Mouse (Mus musculus): ENCODE results near the gene Nmbr. TPM values are rescaled to one million over a fixed set of nuclear protein-coding genes. Genes with fewer than 3 reads are reported as not detected.

The Nmbr gene
- 1 to 10 TPM; 6.6 to 8.5 TPM for total RNA-seq (2021)

DNA sequence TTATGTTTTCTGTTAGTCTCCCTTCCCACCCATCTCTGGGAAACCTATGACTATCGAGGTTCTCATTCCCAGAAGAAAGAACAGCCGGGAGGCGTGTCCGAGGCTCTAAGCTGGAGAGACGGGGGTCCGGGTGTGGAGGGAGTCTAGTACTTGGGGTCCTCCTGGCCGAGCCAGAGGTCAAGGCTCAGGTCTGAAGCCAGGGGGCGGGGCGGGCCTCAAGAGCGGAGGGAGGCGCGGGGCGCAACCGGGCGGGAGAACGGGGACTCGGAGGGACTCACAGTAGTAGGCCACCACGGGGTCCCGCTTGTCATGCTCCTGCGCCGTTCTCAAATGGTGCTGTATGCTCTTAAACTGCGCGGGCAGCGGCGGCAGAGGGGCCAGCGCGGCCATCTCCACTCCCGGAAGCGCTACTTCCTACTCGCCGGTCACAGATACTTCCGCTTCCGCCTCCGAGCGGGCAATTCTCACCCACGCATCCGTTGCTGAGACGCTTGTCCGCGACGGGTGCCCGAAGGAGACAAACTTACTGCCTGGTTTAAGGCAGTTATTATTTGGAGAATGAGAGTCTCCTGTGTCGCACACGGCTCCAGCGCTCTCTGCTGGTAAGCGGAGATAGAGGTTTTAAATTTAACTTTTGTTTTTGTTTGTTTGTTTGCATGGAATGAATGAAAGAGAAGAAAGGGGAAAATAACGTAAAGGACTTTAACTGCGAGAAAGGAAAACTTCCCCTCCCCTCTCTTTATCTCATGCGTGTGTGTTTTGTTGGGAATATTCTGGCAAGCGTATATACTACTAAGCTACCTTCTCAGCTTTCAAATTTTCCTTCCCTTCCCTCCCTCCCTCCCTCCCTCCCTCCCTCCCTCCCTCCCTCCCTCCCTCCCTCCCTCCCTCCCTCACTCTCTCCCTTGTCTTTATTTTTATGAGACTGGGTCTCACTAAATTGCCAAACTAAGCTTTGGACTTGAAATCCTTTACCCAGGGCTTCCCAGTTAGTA lies at the start of gene Nmbr, which contains the start of gene Vta1:
Gene Nmbr, plus strand, starts transcription at position 520 of the 995 bp plus-strand sequence.
Gene Vta1, minus strand, starts transcription at position 489 of the 995 bp plus-strand sequence.
- DNase-seq (ENCODE audit: extremely low spot score in 1 of 2, low spot score in 2 of 2): peak; percentile 98
- intact Hi-C loops (cut with DNase I): loop anchor here (2.0 to 5.0 kb wide), 3 partner anchors 253 to 1688 kb away; no protein-coding TSS in a partner anchor

DNA sequence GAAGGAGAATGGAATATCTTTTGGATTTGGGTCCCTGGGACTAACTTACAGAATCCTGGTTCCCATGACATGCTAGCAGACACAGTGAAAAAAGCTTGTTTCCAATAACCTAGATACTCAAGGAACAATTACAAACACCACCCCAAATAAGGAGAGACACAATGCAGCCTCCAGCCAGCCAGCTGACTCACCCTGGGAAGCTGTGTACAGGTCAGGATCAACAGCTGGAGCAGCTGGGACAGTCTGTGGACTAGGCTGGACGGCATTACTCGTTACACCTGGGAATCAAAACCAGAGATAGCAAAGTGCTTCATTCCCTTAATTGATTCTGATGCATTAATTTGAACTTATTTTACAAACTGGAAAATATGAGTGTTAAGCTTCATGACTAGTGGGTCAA lies 44.5 kb upstream of the Nmbr start:
- intact Hi-C loops (cut with DNase I): no loop called here
- no peak for DNase-seq (ENCODE audit: extremely low spot score in 1 of 2, low spot score in 2 of 2)

DNA sequence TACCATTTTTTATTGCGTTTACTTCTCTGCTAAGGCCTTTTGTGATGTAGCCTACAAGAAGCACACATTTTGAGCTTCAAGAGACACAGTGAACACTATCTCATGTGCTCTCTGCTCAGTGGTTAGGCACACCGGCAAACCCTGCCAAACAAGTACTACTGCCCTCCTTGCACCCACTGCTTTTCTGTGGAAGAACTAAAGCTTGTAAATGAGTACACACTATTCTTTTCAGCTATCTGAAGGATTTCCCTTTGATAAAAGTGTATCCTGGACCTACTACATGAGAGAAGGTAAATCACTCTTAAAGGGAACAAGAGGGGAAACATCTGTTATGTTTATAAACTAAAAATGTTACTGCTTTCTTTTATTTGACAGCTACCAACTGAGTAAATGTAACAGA lies 39.2 kb upstream of the Nmbr start:
- intact Hi-C loops (cut with DNase I): no loop called here
- no peak for DNase-seq (ENCODE audit: extremely low spot score in 1 of 2, low spot score in 2 of 2)

DNA sequence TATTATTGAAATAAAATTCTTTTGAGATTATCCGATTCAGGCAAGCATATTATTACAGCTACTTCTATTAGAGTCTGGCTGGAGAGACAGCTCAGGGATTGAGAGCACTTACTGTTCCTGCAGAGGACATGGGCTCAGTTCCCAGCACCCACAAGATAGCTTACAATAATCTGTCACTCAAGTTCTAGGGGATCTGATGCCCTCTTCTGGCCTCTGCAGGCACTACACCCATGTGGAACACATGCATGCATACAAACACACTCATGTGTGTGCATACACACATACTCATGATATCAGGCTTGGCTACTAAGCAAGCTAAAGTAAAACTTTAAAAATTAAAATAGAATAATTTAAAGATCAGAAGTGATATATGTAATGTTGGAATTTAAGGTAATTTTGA lies 19.7 kb upstream of the Nmbr start:
- intact Hi-C loops (cut with DNase I): no loop called here
- DNase-seq (ENCODE audit: extremely low spot score in 1 of 2, low spot score in 2 of 2): no peak

DNA sequence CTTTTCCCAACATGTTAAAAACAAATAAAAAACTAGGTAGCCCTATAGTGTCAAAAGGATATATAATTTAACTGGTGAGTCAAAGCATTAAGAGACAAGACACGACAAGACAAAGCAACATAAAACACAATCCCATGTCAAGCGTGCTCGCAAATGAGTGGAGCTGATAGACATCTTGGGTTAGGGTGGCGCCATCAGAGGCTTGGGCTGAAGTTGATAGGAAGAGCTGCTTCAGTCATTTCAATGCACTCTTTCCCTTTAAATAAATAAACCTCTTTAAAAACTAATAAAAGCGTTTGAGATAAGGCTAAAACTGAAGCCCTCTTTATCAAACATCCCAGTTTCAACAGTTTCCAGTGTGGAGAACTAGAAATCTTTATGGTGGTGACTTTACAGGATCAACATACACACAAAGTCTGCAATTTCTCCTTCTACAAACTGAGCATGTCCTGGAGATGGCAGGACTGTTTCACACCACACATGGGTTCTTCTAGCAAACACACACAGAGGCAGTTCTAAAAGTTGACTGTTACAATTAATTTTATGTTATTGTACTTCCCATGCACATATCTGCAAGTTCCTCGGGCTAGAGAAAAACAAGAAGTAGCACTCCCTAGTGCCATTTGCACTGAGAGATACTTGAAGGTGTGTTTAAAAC lies 16.5 kb upstream of the Nmbr start:
- intact Hi-C loops (cut with DNase I): no loop called here
- no peak for DNase-seq (ENCODE audit: extremely low spot score in 1 of 2, low spot score in 2 of 2)

DNA sequence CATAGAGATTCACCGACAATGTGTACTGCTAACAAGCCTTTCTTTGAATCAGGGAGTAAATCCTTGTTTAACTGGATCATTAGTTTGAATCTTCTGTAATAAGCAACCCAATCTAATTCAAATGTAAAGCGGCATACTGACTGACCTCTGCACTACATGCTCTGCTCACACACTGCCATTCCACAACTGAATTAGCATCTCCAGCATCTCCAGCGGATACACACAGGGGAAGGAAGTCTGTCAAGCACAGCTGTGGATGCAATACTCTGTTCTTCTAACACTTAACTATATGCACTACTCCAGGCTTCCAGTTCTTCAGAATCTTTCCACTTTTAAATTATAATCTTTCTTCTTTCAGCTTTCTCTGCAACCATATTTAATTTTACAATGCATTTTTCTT lies 15.0 kb upstream of the Nmbr start:
- intact Hi-C loops (cut with DNase I): no loop called here
- no peak for DNase-seq (ENCODE audit: extremely low spot score in 1 of 2, low spot score in 2 of 2)

DNA sequence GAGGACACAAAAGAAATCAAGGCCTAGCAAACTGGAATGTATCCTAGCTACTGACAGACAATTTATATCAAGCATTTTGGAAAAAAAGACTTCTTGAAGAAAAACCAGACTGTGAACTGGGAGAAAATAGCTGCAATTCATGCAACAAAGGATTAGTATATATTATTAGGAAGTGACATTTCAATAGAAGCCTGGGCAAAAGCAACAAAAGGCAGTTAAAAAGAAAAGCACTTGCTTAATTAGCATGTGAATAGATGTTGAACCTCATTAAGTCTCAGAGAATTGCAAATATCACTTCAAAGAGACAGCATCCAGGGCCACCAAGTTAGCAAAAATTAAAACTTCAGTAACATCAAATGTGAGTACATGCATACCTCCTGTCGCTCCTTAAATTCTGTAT lies 2.2 kb upstream of the Nmbr start:
- no peak for DNase-seq (ENCODE audit: extremely low spot score in 1 of 2, low spot score in 2 of 2)
- intact Hi-C loops (cut with DNase I): no loop called here

DNA sequence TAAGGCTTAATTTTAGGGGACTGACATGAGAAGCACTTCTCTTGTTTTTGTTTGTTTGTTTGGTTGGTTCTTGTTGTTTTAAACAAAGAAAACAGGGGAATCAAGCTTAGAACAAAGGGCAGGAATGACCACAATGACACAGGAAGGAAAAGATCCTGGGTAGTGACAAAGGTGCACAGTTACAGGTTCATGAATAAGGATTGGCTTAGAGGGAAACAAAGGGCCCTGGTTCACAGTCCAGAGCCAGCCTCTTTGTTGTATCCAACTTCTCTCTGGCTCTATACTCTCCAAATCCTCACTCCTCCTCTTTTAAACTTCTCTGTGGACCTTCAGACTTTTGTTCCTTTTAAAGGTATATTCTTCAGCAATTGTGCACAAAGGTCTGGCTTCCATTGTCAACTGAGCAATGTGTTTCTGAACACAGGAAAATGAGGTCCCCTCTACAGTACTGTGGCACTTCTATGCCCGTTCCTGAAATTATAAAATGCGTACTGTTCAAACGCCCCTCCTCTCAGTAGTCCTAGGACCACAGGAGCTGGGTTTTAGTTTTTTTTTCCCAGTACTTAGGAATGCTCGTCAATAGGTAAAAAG lies 1.5 kb upstream of the Nmbr start:
- no peak for DNase-seq (ENCODE audit: extremely low spot score in 1 of 2, low spot score in 2 of 2)
- intact Hi-C loops (cut with DNase I): loop anchor here (2.0 kb wide), 2 partner anchors 251 to 299 kb away; no protein-coding TSS in a partner anchor

DNA sequence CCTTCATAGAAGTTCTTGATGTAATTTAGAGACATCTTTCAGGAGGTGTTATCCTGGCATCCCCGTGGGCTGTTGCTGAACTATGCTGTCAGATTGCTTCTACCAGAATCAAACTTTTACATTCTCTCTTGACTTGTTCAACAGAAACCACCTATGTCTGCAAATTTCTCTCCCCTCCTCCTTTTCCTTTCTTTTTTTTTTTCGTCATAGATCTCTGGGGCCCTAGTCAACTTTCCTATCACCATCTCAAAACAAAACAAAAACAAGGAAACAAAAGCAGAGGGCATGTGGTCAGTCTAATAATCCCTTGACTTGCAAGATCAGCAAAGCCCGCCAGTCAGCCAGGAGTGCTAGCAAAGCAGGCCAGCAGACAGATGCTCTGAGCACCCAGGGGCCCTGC lies 12.7 kb downstream of the Nmbr start, which contains the start of gene Gje1:
Gene Gje1, minus strand, starts transcription at position 101 of the 400 bp plus-strand sequence.
- DNase-seq (ENCODE audit: extremely low spot score in 1 of 2, low spot score in 2 of 2): no peak
- intact Hi-C loops (cut with DNase I): no loop called here

DNA sequence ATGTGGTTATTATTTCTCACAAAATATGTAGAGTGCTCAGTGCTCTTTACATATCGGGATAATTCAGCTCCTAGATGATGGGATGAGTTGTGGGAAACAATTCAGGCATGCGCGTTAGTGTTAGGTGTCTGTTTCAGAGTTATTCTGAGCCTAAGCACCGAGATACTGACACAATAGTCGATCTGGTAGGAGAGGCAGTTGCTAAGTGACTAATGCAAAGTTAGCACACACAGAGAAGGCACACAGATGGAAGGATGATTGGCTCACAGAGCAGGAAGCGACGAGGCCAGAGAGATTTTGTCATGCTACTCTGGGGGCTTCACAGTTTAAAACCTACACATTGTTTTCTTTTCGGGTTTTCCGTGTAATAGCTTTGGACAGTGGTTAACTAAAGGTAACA lies 20.3 kb downstream of the Nmbr start:
- intact Hi-C loops (cut with DNase I): no loop called here
- DNase-seq (ENCODE audit: extremely low spot score in 1 of 2, low spot score in 2 of 2): peak in 1 of 2 experiments; percentile 27

DNA sequence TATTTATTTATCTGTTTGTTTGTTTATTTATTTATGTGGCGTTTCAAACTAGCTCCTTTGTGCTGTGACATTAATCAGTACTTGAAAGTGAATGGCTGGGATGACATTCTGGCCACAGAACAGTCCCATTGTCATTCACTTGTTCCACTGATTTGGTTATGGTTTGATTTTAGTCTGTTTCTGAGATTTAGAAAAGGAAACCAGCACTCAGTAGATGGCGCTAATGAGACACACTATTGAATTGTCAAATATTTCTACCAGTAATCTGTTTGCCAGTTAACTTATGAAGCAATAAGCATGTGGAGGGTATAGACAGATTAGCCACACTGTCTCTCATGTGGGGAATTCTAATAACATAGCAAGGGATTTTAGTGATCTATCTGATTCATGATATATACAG lies 28.9 kb downstream of the Nmbr start:
- peak in 1 of 2 experiments; percentile 66 for DNase-seq (ENCODE audit: extremely low spot score in 1 of 2, low spot score in 2 of 2)
- intact Hi-C loops (cut with DNase I): loop anchor here (2.0 to 10.0 kb wide), 2 partner anchors 439 to 481 kb away; no protein-coding TSS in a partner anchor

DNA sequence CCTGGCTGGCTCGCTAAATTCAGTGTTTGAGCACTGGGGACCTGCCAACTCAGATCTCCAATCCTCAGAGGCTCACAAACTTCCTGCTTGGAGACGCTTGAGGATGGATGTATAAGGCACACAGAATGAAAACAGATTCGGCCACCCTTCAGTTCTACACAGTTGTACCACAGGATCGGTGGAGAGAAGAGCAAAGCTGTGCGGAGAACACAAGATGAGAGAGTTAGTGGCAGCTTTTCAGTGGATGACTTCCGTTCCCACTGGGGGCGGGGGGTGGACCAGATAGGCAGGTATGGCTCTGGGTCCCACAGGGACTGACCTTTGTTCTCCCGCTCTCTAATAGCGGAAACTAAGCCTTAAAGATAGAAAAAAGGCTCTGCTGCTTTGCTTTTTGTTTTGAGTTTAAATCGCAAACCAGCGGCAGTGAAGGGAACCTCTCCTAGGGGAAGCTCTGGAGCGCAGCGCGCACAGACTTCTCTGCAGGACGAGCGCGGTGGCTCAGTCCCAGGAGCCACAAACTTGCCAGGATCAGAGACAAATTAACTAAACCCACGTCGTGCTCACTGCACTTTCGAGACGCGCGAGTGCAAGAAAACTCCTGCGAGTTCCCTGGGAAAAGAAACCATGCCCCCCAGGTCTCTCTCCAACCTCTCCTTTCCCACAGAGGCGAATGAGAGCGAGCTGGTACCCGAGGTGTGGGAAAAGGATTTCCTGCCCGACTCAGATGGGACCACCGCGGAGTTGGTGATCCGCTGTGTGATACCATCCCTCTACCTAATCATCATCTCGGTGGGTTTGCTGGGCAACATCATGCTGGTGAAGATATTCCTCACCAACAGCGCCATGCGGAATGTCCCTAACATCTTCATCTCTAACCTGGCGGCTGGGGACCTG lies 54.5 kb downstream of the Nmbr start:
- DNase-seq (ENCODE audit: extremely low spot score in 1 of 2, low spot score in 2 of 2): peak in 1 of 2 experiments; percentile 18
- intact Hi-C loops (cut with DNase I): no loop called here

DNA sequence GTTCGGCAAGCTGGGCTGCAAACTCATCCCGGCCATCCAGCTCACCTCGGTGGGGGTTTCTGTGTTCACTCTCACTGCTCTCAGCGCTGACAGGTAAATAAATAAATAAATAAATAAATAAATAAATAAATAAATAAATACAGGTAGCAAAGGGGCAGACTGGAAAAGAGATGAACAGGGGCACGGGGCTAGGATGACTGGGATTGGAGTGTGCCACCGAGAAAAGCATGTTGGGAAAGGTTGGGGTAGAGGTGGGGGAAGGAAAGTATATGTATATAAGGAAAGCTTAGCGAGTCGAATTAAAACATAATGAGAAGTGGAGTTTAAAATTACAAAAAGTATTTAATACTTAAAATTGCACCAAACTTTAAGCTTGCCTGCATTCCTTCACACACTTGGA lies 55.2 kb downstream of the Nmbr start:
- no peak for DNase-seq (ENCODE audit: extremely low spot score in 1 of 2, low spot score in 2 of 2)
- intact Hi-C loops (cut with DNase I): no loop called here

DNA sequence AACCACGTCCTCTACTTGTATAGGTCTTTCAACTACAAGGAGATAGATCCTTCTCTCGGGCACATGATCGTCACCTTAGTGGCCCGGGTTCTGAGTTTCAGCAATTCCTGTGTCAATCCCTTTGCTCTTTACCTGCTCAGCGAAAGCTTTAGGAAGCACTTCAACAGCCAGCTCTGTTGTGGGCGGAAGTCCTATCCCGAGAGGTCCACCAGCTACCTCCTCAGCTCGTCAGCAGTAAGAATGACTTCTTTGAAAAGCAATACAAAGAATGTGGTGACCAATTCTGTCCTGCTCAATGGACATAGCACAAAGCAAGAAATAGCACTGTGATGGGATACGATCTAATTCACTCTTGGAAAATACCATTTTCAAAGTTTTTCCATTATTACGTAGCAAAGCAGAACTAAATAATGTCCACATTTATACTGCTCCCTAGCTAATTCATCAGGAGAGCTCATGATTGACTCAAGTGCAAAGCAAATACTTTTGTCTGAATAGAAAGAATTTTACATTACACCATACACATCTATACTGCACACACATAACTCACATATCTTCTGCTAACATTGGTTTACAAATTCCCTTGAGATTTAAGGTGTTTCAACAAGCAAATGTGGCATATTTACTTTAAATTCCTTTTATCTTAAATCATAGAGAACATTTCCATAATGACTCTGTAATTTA lies 65.0 kb downstream of the Nmbr start:
- no peak for DNase-seq (ENCODE audit: extremely low spot score in 1 of 2, low spot score in 2 of 2)
- intact Hi-C loops (cut with DNase I): no loop called here

DNA sequence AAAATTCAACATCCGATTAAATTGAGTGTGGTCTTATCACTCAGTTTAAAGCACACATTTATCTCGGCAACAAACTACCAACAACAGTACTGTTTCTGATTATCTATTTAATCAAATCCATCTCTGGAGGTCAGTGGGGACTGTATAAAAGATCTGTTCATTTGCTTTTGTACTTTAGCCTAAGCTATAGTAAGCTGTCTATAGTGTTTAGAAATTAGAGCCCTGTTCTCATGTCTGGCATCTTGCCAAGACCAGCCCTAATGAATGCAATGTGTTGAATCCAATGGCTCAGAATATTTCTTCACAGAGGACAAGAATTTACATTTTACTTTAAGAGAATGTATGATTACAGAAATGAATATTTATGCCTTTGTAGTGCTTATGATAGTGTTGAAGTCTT lies 69.1 kb downstream of the Nmbr start:
- no peak for DNase-seq (ENCODE audit: extremely low spot score in 1 of 2, low spot score in 2 of 2)
- intact Hi-C loops (cut with DNase I): no loop called here

DNA sequence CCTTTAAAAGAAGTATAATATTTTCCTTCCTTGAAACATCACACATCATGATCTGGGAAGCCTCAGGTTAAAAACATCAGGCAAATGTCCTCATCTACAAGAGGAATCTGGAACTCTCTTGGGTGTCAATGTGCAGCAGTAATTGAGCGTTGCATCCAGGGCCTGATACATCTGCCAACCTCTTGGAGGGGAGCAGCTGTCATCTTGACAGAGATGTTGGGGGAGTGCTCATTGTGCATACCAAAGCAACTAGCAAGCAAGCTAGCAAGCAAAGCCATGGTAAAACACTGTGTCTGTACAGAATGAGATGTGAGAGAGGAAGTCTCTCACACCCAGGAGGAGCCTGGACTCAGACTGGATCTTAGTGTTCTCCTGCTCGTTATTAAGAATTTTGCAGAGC lies 84.6 kb downstream of the Nmbr start:
- DNase-seq (ENCODE audit: extremely low spot score in 1 of 2, low spot score in 2 of 2): no peak
- intact Hi-C loops (cut with DNase I): no loop called here

DNA sequence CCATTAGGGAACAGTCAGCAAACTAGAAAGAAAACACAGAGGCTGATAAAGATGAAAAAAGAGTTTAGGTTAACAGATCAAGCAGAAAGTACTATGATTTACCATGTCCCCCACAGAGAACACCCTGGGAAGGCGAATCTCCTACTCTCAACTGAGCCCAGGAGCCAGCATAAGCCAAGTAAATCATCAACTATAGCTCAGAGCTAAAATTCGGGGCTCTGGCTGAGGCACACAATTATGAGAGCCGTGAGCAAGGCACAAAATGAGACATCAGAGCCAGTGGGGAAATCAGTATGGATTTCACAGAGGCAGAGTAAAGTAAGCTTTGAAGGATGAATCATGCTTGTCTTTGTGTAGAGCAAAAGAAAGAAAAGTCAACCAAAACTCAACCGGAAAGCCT lies 111.6 kb downstream of the Nmbr start:
- intact Hi-C loops (cut with DNase I): no loop called here
- no peak for DNase-seq (ENCODE audit: extremely low spot score in 1 of 2, low spot score in 2 of 2)
